Mouse (Mus musculus) adrenal gland, adult 18-20 months (tissue): ENCODE measurements at regions not wholly inside any gene's neighbourhood (a gene's known extent, or its start where the extent isn't known, plus 50 kb on each side); places are given as distances from the start of the nearest gene placed in this dataset.

Experiments used
- DNase-seq, 2 experiments: peaks; one replicate each; pipeline ENCODE4 v3.0.0; 2021 to 2022; ENCODE audit warnings: low spot score in 2 of 2

GRCm38 (mm10) chr4:31819521-31820259, 144.2 kb upstream of the Map3k7 start:
- DNase-seq: no peak

DNA sequence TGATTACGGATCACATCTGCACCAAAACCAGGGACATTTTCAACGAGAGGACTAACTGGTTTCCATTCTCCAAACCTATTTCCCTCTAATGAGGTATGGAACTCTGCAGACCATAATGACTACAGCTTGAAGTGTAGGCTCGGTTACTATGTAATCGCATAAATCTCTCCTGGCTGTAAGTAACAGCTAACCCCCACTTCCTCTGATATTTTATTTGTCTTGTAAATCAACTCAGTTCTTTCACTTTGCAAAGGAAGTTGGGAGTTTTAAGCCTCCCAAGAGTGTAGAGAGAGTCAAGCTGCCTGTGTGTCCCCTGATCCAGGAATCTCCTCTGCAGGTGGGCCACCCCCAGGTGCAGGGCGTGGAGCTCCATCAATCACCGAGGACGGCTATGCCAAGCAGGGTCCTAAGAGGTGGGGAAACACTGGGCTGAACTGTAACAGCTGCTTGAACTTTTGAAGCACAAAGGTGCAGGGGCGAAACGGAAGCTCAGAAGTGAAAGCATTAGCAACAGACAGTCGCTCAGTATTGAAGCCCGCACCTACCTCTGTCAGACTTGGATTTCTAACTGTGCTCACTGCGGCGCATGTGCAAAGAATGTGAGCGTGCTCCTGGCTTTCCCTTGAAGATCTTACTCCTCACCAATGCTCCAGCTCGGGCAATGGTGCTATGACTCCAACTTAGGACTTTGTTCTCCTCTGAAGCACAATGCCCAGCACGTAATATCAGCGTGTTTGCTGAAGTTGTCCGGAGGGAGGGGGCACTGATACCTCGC, 140.1 kb upstream of the Map3k7 start:
- DNase-seq: no peak

GRCm38 (mm10) chr4:31824518-31825437, 139.1 kb upstream of the Map3k7 start:
- no peak for DNase-seq

DNA sequence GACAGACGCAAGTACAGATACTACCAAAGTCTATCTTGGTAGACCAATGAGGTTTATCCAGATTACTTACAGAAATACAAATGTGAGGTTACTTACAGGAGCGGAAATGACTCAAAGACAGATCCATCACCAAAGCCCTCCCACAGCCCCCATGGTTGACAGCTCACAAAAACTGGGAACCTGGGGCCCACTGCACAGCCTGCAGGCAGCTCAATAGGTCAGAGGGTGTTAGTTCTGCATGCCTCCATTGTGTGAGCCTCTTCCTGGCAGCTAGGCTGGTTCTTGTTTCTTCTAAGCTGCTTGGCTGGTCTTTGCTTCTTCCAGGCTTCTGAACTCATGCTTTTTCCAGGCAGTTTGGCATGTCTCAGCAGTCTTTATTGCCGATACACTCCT, 138.5 kb upstream of the Map3k7 start:
- DNase-seq: no peak

DNA sequence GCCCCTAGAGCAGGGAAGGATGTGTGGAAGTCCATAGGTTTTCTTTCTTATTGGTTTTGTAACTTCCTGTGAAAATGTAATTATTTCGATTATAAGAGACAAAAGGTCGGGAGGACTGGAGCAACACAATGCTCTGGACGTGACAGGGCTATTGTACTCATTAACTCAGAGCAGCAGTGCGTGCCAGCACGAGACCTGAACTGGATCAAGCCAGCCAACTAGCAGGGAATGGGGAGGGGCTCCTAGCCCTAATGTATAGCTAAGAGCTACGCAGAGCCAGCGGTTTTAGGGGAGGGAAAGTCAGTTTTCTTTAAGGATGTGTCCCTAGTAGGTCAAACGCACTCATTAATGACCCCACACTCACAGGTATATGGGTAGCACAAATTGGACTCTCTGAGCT, 137.2 kb upstream of the Map3k7 start:
- no peak for DNase-seq

GRCm38 (mm10) chr4:31827266-31827665, 136.6 kb upstream of the Map3k7 start:
- peak in 1 of 2 experiments; percentile 18 for DNase-seq

- DNase-seq: no peak
Measured at GRCm38 (mm10) chr4:31830241-31830640, 133.7 kb upstream of the Map3k7 start.

GRCm38 (mm10) chr4:31831469-31831868, 132.4 kb upstream of the Map3k7 start:
- DNase-seq: no peak

GRCm38 (mm10) chr4:31833828-31834227, 130.1 kb upstream of the Map3k7 start:
- no peak for DNase-seq

DNA sequence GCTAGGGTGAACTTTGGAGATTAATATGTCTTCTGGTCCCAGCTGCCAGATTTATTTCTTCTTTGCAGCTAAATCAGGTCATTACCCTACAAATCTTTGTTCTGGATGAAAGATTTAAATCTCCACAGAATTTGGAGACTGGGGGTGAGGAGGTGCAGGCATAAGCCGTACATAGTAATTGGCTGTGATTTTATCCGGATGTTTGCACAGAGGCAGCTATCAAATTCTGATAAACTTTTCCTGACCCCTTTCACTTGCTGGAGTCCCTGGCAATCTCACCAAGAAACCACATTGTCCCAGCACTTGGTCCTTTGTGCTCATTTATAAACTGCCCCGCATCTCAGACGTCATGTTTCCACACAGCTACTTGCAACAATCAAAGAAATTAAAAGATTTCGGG, 128.8 kb upstream of the Map3k7 start:
- DNase-seq: no peak

- DNase-seq: no peak
Measured at GRCm38 (mm10) chr4:31838592-31838991, 125.3 kb upstream of the Map3k7 start.

- DNase-seq: no peak
Measured at GRCm38 (mm10) chr4:31849763-31850162, 114.1 kb upstream of the Map3k7 start.

- DNase-seq: peak in 1 of 2 experiments; percentile 2
Measured at GRCm38 (mm10) chr4:31851006-31851405, 112.9 kb upstream of the Map3k7 start.

- DNase-seq: no peak
Measured at GRCm38 (mm10) chr4:31853851-31854250, 110.0 kb upstream of the Map3k7 start.

GRCm38 (mm10) chr4:31860389-31860788, 103.5 kb upstream of the Map3k7 start:
- no peak for DNase-seq

- no peak for DNase-seq
Measured at GRCm38 (mm10) chr4:31861172-31861571, 102.7 kb upstream of the Map3k7 start.

- peak in 1 of 2 experiments; percentile 2 for DNase-seq
Measured at GRCm38 (mm10) chr4:31872985-31873983, 90.6 kb upstream of the Map3k7 start.

- DNase-seq: no peak
Measured at GRCm38 (mm10) chr4:31877389-31877788, 86.5 kb upstream of the Map3k7 start.

DNA sequence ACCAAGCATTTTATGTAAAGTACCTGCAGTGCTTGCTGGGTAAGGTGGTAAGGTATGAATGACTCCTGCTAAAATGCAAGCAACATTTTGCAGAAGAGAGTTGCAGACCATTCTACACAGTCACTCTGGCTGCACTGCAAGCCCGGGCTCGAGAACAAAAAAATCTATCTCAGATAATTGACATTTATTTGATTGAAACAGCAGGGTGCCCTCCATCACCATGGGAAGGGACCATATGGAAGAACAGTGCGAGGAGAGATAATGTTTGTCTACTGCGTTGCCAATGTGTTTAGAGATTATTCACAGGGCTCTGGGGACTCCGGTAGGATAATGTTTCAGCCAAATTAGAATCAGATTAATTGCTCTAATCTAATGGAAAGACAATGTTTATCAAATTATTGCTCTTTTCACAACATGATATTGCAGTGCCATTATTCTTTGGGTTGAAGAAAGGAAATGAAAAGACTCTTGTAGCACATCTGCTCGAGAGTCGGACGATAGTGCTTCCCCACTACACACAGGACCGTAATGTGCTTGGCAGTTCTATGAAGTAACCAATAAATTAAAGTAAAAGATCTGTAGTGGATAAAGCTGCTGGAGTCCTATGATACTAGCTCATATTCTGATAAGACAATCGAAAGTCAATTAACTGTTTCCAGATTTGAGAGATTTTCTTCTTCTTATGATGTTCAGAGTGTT, 85.3 kb upstream of the Map3k7 start:
- no peak for DNase-seq

DNA sequence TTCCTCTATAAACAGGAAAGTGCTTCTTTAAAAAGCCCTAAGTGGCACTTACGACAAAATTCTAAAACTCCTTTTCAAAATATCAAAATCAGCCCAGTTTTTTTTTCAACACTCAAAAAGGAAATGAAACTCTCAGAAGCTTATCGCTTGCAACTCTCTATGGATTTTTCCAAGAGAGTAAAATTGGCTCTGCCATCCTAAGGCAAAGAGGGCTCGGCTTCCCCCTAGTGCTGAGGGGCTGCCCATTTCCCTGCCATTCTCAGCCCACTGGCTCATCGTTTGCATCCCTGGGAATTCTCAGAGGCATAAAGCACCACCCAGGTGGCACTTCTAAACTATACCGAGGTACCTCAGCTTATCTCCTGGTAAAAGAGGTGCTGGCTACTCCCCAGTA, 84.7 kb upstream of the Map3k7 start:
- no peak for DNase-seq
